Mouse (Mus musculus): ENCODE measurements at regions not wholly inside any gene's neighbourhood (a gene's known extent, or its start where the extent isn't known, plus 50 kb on each side); places are given as distances from the start of the nearest gene placed in this dataset.

GRCm38 (mm10) chr9:33954319-33954718, 531.4 kb upstream of the Kirrel3 start:
- no peak for DNase-seq

Measured in adrenal gland, postnatal 25 days (tissue).